Mouse (Mus musculus) C2C12 (cell line): ENCODE results near the gene Tns4. TPM values are rescaled to one million over a fixed set of nuclear protein-coding genes. Genes with fewer than 3 reads are reported as not detected.

Experiments
- H3K27me3 ChIP-seq: one replicate; pipeline ENCODE4 v1.6.1; 2011; ENCODE audit not compliant: control insufficient read depth, insufficient read depth, insufficient read length
- H3K36me3 ChIP-seq: one replicate; pipeline ENCODE4 v1.6.1; 2011; ENCODE audit not compliant: control insufficient read depth, insufficient read depth
- H3K4me3 ChIP-seq: one replicate; pipeline ENCODE4 v1.5.1; 2011; ENCODE audit warnings: mild to moderate bottlenecking, control low read depth; ENCODE audit not compliant: poor library complexity, insufficient read depth, severe bottlenecking
- H3K79me2 ChIP-seq: one replicate; pipeline ENCODE4 v1.6.1; 2011; ENCODE audit not compliant: control insufficient read depth, insufficient read depth
- H3K79me3 ChIP-seq: one replicate; pipeline ENCODE4 v1.6.1; 2011; ENCODE audit warnings: low read depth, control low read depth
- H3ac ChIP-seq: one replicate; pipeline ENCODE3; 2011; ENCODE audit warnings: low read depth; ENCODE audit not compliant: control insufficient read depth, insufficient read length
- CEBPB ChIP-seq: IDR thresholded peaks from one replicate; pipeline ENCODE4 v1.6.1; 2011; ENCODE audit warnings: low read depth, mild to moderate bottlenecking, control low read depth, moderate library complexity
- CTCF ChIP-seq: IDR thresholded peaks from one replicate; pipeline ENCODE4 v1.5.1; 2011; ENCODE audit not compliant: control insufficient read depth, insufficient read depth, insufficient read length
- FOSL1 ChIP-seq: IDR thresholded peaks from one replicate; pipeline ENCODE4 v1.8.0; 2011; ENCODE audit warnings: mild to moderate bottlenecking, low read length; ENCODE audit not compliant: poor library complexity, insufficient read depth, severe bottlenecking
- MAX ChIP-seq: IDR thresholded peaks from one replicate; pipeline ENCODE4 v1.6.1; 2011; ENCODE audit warnings: mild to moderate bottlenecking, control low read depth
- MYOD1 ChIP-seq: IDR thresholded peaks from one replicate; pipeline ENCODE4 v1.6.1; 2011; ENCODE audit warnings: low read depth; ENCODE audit not compliant: control insufficient read depth, insufficient read length
- MYOG ChIP-seq: IDR thresholded peaks from one replicate; pipeline ENCODE4 v1.6.1; 2011; ENCODE audit not compliant: control insufficient read depth, insufficient read length; ENCODE audit errors: extremely low read depth
- USF1 ChIP-seq: IDR thresholded peaks from one replicate; pipeline ENCODE4 v1.6.1; 2011; ENCODE audit warnings: low read depth, mild to moderate bottlenecking, control low read depth, moderate library complexity
- polyA plus RNA-seq: library from polyadenylated mRNA; unstranded; fragments of >200 nt; fragmentation: generic; extraction: Trizol; gene quantifications from one replicate; pipeline ENCODE4 v1.2.1, GENCODE M21; 2012; ENCODE audit warnings: missing spikeins

Gene Tns4
- polyA plus RNA-seq, 1 experiment, result 0.18 TPM

GRCm38 (mm10) chr11:99121218-99121631, 32.1 kb upstream of the Tns4 start:
- no peaks in the 10 kb centered on the region for H3K79me3 ChIP-seq
- TF ChIP-seq MYOG (no peak), MAX (no peak), CTCF (no peak), MYOD1 (no peak), CEBPB (no peak), FOSL1 (no peak), USF1 (no peak)
- H3ac ChIP-seq, result no peak overlapping the region
- no peaks in the 10 kb centered on the region for H3K79me2 ChIP-seq
- no peaks in the 10 kb centered on the region for H3K36me3 ChIP-seq
- no peaks in the 10 kb centered on the region for H3K27me3 ChIP-seq
- no peak overlapping the region for H3K4me3 ChIP-seq

DNA sequence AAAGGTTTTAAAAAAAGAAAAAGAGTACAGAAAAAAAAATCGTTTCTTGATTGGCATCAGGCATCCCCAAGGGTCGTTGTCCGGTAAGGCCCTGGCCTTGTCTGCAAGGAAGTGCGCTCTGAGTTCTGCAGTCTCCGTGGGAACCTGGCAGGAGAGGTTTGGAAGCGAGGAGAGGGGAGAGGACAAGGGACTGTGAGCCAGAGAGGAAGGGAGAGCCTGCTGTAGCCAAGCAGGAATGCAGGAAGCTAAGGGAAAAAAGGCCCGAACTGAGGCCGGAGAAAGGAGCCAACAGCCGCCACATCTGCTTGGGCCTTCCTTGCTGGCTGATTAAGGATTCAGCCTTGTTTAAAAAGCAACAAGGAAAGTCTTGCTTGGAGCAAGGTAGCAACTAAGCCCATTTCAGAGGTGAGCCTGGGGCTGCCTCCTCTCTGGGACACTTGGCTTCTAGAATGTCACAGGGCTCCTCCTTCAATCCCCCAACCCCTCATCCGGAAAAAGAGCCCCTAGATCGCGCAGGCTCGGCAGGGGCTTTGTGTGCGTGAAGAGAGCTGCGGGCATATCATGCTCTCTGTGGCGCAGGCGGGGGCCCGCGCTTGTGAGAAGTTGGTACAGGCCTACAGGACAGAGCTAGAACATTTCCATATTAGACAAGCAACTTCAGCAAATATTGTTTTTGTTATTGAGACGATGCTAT, 31.6 kb upstream of the Tns4 start:
- no peaks in the 10 kb centered on the region for H3K36me3 ChIP-seq
- H3K79me2 ChIP-seq, result no peaks in the 10 kb centered on the region
- H3ac ChIP-seq, result no peak overlapping the region
- no peak overlapping the region for H3K4me3 ChIP-seq
- H3K27me3 ChIP-seq, result no peaks in the 10 kb centered on the region
- H3K79me3 ChIP-seq, result no peaks in the 10 kb centered on the region
- TF ChIP-seq FOSL1 (no peak), USF1 (no peak), MYOG (no peak), CTCF (no peak)

GRCm38 (mm10) chr11:99118963-99119362, 29.9 kb upstream of the Tns4 start:
- H3ac ChIP-seq, result no peak overlapping the region
- H3K36me3 ChIP-seq, result no peaks in the 10 kb centered on the region
- H3K79me2 ChIP-seq, result no peaks in the 10 kb centered on the region
- TF ChIP-seq MYOG (no peak), CEBPB (no peak), USF1 (no peak), FOSL1 (no peak), MYOD1 (no peak), CTCF (no peak), MAX (no peak)
- H3K27me3 ChIP-seq, result no peaks in the 10 kb centered on the region
- H3K4me3 ChIP-seq, result no peak overlapping the region
- no peaks in the 10 kb centered on the region for H3K79me3 ChIP-seq

- Histone ChIP-seq H3ac (no peak overlapping the region), H3K79me2 (no peaks in the 10 kb centered on the region), H3K4me3 (no peak overlapping the region), H3K27me3 (no peaks in the 10 kb centered on the region), H3K79me3 (no peaks in the 10 kb centered on the region), H3K36me3 (no peaks in the 10 kb centered on the region)
- TF ChIP-seq MAX, result no peak
- TF ChIP-seq MYOD1, result no peak
- TF ChIP-seq CTCF, result no peak
- TF ChIP-seq MYOG, result no peak
- TF ChIP-seq CEBPB, result no peak
- TF ChIP-seq USF1, result no peak
- TF ChIP-seq FOSL1, result no peak
These were observed 29.3 kb upstream of the Tns4 start for GRCm38 (mm10) chr11:99118420-99118819.

DNA sequence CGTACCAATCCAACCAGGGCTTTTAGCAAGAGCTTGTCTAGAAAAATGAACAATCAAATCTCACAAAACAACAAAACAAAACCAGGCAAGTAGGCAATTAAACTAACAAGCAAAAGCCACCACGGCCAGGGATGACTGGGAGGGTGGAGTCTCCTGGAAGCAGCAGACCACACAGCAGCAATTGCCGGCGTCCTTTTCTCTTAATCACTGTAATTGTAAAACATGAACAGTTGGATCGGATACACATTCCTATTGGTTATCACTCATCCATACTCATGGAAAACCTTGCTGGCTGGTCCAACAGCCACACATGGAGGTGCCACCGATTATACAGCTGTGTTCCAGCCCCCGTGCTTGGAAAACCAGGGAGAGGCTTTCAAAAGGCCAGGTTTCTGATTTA, 28.8 kb upstream of the Tns4 start:
- Histone ChIP-seq H3K27me3 (no peaks in the 10 kb centered on the region), H3K79me3 (no peaks in the 10 kb centered on the region), H3K4me3 (no peak overlapping the region), H3ac (no peak overlapping the region), H3K36me3 (no peaks in the 10 kb centered on the region), H3K79me2 (no peaks in the 10 kb centered on the region)
- TF ChIP-seq MYOD1 (no peak), CEBPB (no peak), CTCF (no peak), MYOG (no peak), MAX (no peak), USF1 (no peak), FOSL1 (no peak)

DNA sequence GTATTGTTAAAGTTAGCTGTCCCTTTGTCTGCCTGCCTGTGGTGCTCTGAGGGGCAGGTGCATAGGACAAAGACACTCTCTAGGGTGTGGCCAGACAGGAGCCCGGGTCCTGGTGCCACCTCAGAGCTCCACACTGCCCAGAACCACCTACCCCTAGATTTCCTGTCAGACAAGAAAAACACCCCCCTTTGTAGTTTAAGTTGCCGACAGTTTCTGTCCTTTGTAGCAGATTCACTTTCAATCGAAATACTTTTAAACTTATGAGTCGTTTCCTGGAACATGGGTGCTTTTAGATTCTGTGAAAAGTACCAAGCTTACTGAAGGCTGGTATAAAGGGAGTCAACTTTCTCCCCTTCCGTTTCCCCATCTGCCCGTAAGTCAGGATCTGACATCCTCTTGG, 26.8 kb upstream of the Tns4 start:
- no peaks in the 10 kb centered on the region for H3K27me3 ChIP-seq
- no peak overlapping the region for H3K4me3 ChIP-seq
- H3K79me2 ChIP-seq, result no peaks in the 10 kb centered on the region
- no peak overlapping the region for H3ac ChIP-seq
- no peaks in the 10 kb centered on the region for H3K36me3 ChIP-seq
- H3K79me3 ChIP-seq, result no peaks in the 10 kb centered on the region
- TF ChIP-seq MYOD1 (no peak), MYOG (no peak), CTCF (no peak)
